ENCODE assay signal across 8 mouse cellular contexts in the genomic region with DNA sequence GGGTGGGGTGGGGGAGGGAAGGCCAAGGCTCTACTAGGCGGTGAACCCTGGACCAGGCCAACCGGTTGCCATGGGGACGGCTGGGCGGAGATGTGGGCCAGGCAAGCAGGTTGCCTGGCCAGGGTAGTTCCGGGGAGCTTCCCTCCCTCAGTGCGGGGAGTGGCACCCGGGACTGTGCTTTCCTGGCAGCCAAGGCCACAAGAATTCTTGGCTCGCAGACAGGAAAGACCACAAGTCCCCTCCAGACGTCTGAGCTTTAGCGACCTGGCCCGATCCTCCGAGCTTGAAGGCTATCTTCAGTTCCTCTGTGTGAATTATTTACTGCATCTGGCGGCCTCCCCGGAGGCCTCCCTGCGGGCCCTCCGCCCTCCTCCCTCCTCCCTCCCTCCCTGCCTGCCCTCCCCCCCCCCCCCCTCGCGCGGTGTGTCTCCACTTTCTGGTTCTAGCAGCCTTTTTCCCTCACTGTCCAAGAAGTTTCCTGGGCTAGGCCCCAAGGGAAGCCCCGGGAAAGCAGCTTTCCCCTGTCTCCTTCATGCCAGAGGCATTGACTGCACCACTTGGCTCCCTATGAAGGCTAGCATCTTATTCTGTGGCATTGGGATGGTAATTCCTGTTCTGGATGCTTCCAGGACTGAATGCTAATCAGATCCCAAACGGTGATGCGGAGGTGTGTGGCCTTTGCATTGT. TPM values are rescaled to one million over a fixed set of nuclear protein-coding genes. Genes with fewer than 3 reads are reported as not detected.
DNase-seq lines count a peak whose midpoint lies in the region; ATAC-seq lines count a peak whose summit lies in the region.

No protein-coding gene starts in this region.

- 3% methylated on average over 19 of the region's 22 CpGs for WGBS in intestine, embryonic 15.5 days
- WGBS in liver, embryonic 13.5 days (ENCODE audit: insufficient replicate concordance): 2% methylated on average over 18 of the region's 22 CpGs
- WGBS in neural tube, embryonic 13.5 days: 1% methylated on average over 18 of the region's 22 CpGs

- ATAC-seq in intestine, embryonic 15.5 days: peak; percentile 86
- ATAC-seq in liver, embryonic 13.5 days (ENCODE audit: low read depth): peak; percentile 60
- ATAC-seq in neural tube, embryonic 13.5 days (ENCODE audit: low read depth): peak; percentile 75

- peaks cover 60% of the 10 kb centered on the region for H3K4me1 ChIP-seq in intestine, embryonic 15.5 days (replicated peaks)
- H3K4me1 ChIP-seq in liver, embryonic 13.5 days (replicated peaks): peaks cover 29% of the 10 kb centered on the region
- H3K4me1 ChIP-seq in neural tube, embryonic 13.5 days (replicated peaks): peaks cover 75% of the 10 kb centered on the region

- H3K27me3 ChIP-seq in intestine, embryonic 15.5 days (replicated peaks): no peaks in the 10 kb centered on the region
- peaks cover 83% of the 10 kb centered on the region for H3K27me3 ChIP-seq in liver, embryonic 13.5 days
- peaks cover 12% of the 10 kb centered on the region for H3K27me3 ChIP-seq in neural tube, embryonic 13.5 days

- intact Hi-C loops in left cerebral cortex, postnatal 14 days (cut with DNase I): loop anchor here (5.0 kb wide), 1 partner anchor 87 kb away; no protein-coding TSS in a partner anchor
- intact Hi-C loops in left cerebral cortex, postnatal 25 days (cut with DNase I): no loop called here

- peak overlapping the region; percentile 96 for H3K27ac ChIP-seq in intestine, embryonic 15.5 days
- H3K27ac ChIP-seq in liver, embryonic 13.5 days: peak overlapping the region; percentile 43; the same call in 1 of the 2 replicates
- H3K27ac ChIP-seq in neural tube, embryonic 13.5 days (replicated peaks): peak overlapping the region; percentile 94

- H3K4me2 ChIP-seq in intestine, embryonic 15.5 days (replicated peaks): peak overlapping the region; percentile 63
- H3K4me2 ChIP-seq in liver, embryonic 13.5 days: peak overlapping the region; percentile 41
- H3K4me2 ChIP-seq in neural tube, embryonic 13.5 days: peak overlapping the region; percentile 44

- peak; percentile 61 to 75 for DNase-seq in left cerebral cortex, postnatal 14 days (ENCODE audit: low spot score in 2 of 2)
- DNase-seq in left cerebral cortex, postnatal 25 days (ENCODE audit: low spot score in 2 of 2): no peak
- DNase-seq in embryo, embryonic 10 days (ENCODE audit: low spot score): peak; percentile 85
- peak; percentile 97 for DNase-seq in heart, adult 11 months
- no peak for DNase-seq in liver, embryonic 13.5 days
- no peak for DNase-seq in spleen, adult 18-20 months

- H3K4me3 ChIP-seq in intestine, embryonic 15.5 days (replicated peaks): peak overlapping the region; percentile 25; the same call in 1 of the 2 replicates
- peak overlapping the region; percentile 12; the same call in 1 of the 2 replicates for H3K4me3 ChIP-seq in liver, embryonic 13.5 days (replicated peaks)
- H3K4me3 ChIP-seq in neural tube, embryonic 13.5 days: no peak overlapping the region

- no peaks in the 10 kb centered on the region for H3K9me3 ChIP-seq in intestine, embryonic 15.5 days
- no peaks in the 10 kb centered on the region for H3K9me3 ChIP-seq in liver, embryonic 13.5 days (replicated peaks)
- no peaks in the 10 kb centered on the region for H3K9me3 ChIP-seq in neural tube, embryonic 13.5 days

- 0 out of 2 replicates have a peak overlapping the region, but pooled peaks have one; percentile 14 for H3K9ac ChIP-seq in intestine, embryonic 15.5 days
- no peak overlapping the region for H3K9ac ChIP-seq in liver, embryonic 13.5 days
- H3K9ac ChIP-seq in neural tube, embryonic 13.5 days: 0 out of 2 replicates have a peak overlapping the region, but pooled peaks have one; percentile 1

- no peaks in the 10 kb centered on the region for H3K36me3 ChIP-seq in intestine, embryonic 15.5 days
- H3K36me3 ChIP-seq in liver, embryonic 13.5 days: no peaks in the 10 kb centered on the region
- H3K36me3 ChIP-seq in neural tube, embryonic 13.5 days: 0 out of 2 replicates have a peak, but pooled peaks cover 5% of the 10 kb centered on the region

RNA-seq across cellular contexts. Expression of a gene that starts 10.7 kb away (rescaled TPM):
- total RNA-seq in left cerebral cortex, postnatal 14 days (2021): 100 to 1,000 TPM; 755 to 854 TPM
- total RNA-seq in left cerebral cortex, postnatal 25 days (2021): 1,000 to 10,000 TPM; 1,251 to 1,365 TPM
- polyA plus RNA-seq in intestine, embryonic 15.5 days (2015; fragmentation: Nextera tagmentation; extraction: Ambion mirVana): 4.8 and 5.5 TPM in 2 replicates
- polyA plus RNA-seq in liver, embryonic 13.5 days (2015; fragmentation: Nextera tagmentation; extraction: Ambion mirVana): 1.2 and 1.3 TPM in 2 replicates
- 15.0 and 15.3 TPM in 2 replicates for polyA plus RNA-seq in neural tube, embryonic 13.5 days (2015; fragmentation: Nextera tagmentation; extraction: Ambion mirVana)

RNA-seq across cellular contexts. Expression of a gene that starts 30.3 kb away (rescaled TPM):
- total RNA-seq in left cerebral cortex, postnatal 14 days (2021): 10 to 100 TPM; 50.5 to 55.9 TPM
- 10 to 100 TPM; 61.8 to 61.9 TPM for total RNA-seq in left cerebral cortex, postnatal 25 days (2021)
- polyA plus RNA-seq in intestine, embryonic 15.5 days (2015; fragmentation: Nextera tagmentation; extraction: Ambion mirVana): 24.9 and 25.7 TPM in 2 replicates
- polyA plus RNA-seq in liver, embryonic 13.5 days (2015; fragmentation: Nextera tagmentation; extraction: Ambion mirVana): 11.2 and 11.4 TPM in 2 replicates
- 19.8 and 21.6 TPM in 2 replicates for polyA plus RNA-seq in neural tube, embryonic 13.5 days (2015; fragmentation: Nextera tagmentation; extraction: Ambion mirVana)

Comparison
In these comparisons a context has a peak if more than half of its experiments do, and no peak if none do; other contexts are left out.
1. DNase-seq: peak in left cerebral cortex, postnatal 14 days (2 of 2), embryo, embryonic 10 days (single experiment) and heart, adult 11 months (single experiment); none in left cerebral cortex, postnatal 25 days (0 of 2), liver, embryonic 13.5 days (single experiment) and spleen, adult 18-20 months (0 of 2).
2. H3K27ac ChIP-seq: peak in every context shown above with its lines; median percentile 96 in intestine, embryonic 15.5 days; 94 in neural tube, embryonic 13.5 days; 43 in liver, embryonic 13.5 days.
3. Peak in every context shown above with its lines, with median percentiles within 50 percentile points of each other: ATAC-seq and H3K4me2 ChIP-seq.